Mouse (Mus musculus) heart, postnatal 0 days (tissue): ENCODE measurements around the gene Podn.

Experiments used
- CTCF ChIP-seq: IDR thresholded peaks from 2 replicates; pipeline ENCODE4 v1.5.1; 2016; ENCODE audit warnings: antibody characterized with exemption, control low read depth, low read depth
- EP300 ChIP-seq: IDR thresholded peaks from 2 replicates; pipeline ENCODE4 v1.6.1; 2016; ENCODE audit warnings: antibody characterized with exemption, low read depth

GRCm38 (mm10) chr4:108045136-108046107 lies 50.8 kb downstream of the Podn start:
- no peak for TF ChIP-seq CTCF
- TF ChIP-seq EP300: no peak
